Mouse (Mus musculus) heart, postnatal 10 days (tissue): Measurements from ENCODE around the gene Fat3. TPM values are rescaled to one million over a fixed set of nuclear protein-coding genes. Genes with fewer than 3 reads are reported as not detected.
A peak's percentile ranks its signal among the peaks of the same experiment; 100 is the strongest.

Experiments used
- DNase-seq, 2 experiments: peaks; one replicate each; pipeline ENCODE4 v3.0.0; 2021
- intact Hi-C: fragments of 180-260 bp; cut with DNase I; formaldehyde crosslinking; loops from one replicate; pipeline ENCODE4 v1.15.1; 2025
- total RNA-seq, 2 experiments: library from RNA; stranded (reverse); gene quantifications; 2 replicates each; pipeline ENCODE4 v1.2.3; 2021

Fat3 gene
- total RNA-seq, 2 experiments from 2014 or later = 1.3 to 1.4 TPM

- intact Hi-C loops = no loop called here
Measured at GRCm38 (mm10) chr9:16153580-16153930, 347.5 kb downstream of the Fat3 start.

GRCm38 (mm10) chr9:16152756-16153579, 348.1 kb downstream of the Fat3 start:
- intact Hi-C loops = no loop called here
- DNase-seq = peak; percentile 43 to 57

More at GRCm38 (mm10) chr9:16153580-16153930, 347.5 kb downstream of the Fat3 start:
- no peak for DNase-seq

GRCm38 (mm10) chr9:16150046-16150445, 351.0 kb downstream of the Fat3 start:
- intact Hi-C loops = no loop called here
- no peak for DNase-seq

- intact Hi-C loops = no loop called here
- DNase-seq = no peak
Measured at GRCm38 (mm10) chr9:16147735-16148134, 353.4 kb downstream of the Fat3 start.

GRCm38 (mm10) chr9:16144684-16145083, 356.4 kb downstream of the Fat3 start:
- intact Hi-C loops = no loop called here

GRCm38 (mm10) chr9:16139300-16139699, 361.8 kb downstream of the Fat3 start:
- DNase-seq = no peak
- intact Hi-C loops = no loop called here

More at GRCm38 (mm10) chr9:16144684-16145083, 356.4 kb downstream of the Fat3 start:
- DNase-seq = no peak

- DNase-seq = no peak
Measured at GRCm38 (mm10) chr9:16133098-16133497, 368.0 kb downstream of the Fat3 start.

GRCm38 (mm10) chr9:16132594-16132993, 368.5 kb downstream of the Fat3 start:
- intact Hi-C loops = no loop called here
- no peak for DNase-seq

More at GRCm38 (mm10) chr9:16133098-16133497, 368.0 kb downstream of the Fat3 start:
- intact Hi-C loops = no loop called here

GRCm38 (mm10) chr9:16121756-16122155, 379.3 kb downstream of the Fat3 start:
- no peak for DNase-seq
- intact Hi-C loops = no loop called here

- peak; percentile 66 to 73 for DNase-seq
- intact Hi-C loops = loop anchor here (5.0 kb wide), 1 partner anchor 88 kb away; no protein-coding TSS in a partner anchor
Measured at GRCm38 (mm10) chr9:16114821-16115485, 386.1 kb downstream of the Fat3 start.

- intact Hi-C loops = loop anchor here (5.0 kb wide), 1 partner anchor 87 kb away; no protein-coding TSS in a partner anchor
- DNase-seq = peak in 1 of 2 experiments; percentile 2
Measured at GRCm38 (mm10) chr9:16113936-16114642, 387.0 kb downstream of the Fat3 start.

GRCm38 (mm10) chr9:16107900-16108299, 393.2 kb downstream of the Fat3 start:
- intact Hi-C loops = loop anchor here (10.0 kb wide), 1 partner anchor 397 kb away; the partner anchor contains the start of gene Fat3

GRCm38 (mm10) chr9:16107386-16107785, 393.7 kb downstream of the Fat3 start:
- no peak for DNase-seq
- intact Hi-C loops = loop anchor here (10.0 kb wide), 1 partner anchor 397 kb away; the partner anchor contains the start of gene Fat3

More at GRCm38 (mm10) chr9:16107900-16108299, 393.2 kb downstream of the Fat3 start:
- no peak for DNase-seq

GRCm38 (mm10) chr9:16098553-16098952, 402.5 kb downstream of the Fat3 start:
- intact Hi-C loops = no loop called here
- no peak for DNase-seq

- no peak for DNase-seq
- intact Hi-C loops = no loop called here
Measured at GRCm38 (mm10) chr9:16093047-16093668, 407.9 kb downstream of the Fat3 start.

GRCm38 (mm10) chr9:16092051-16092967, 408.8 kb downstream of the Fat3 start:
- intact Hi-C loops = no loop called here
- DNase-seq = no peak

GRCm38 (mm10) chr9:16079292-16079691, 421.8 kb downstream of the Fat3 start:
- DNase-seq = no peak
- intact Hi-C loops = no loop called here

- intact Hi-C loops = no loop called here
Measured at GRCm38 (mm10) chr9:16074664-16075063, 426.4 kb downstream of the Fat3 start.

GRCm38 (mm10) chr9:16074116-16074515, 427.0 kb downstream of the Fat3 start:
- DNase-seq = no peak
- intact Hi-C loops = no loop called here

More at GRCm38 (mm10) chr9:16074664-16075063, 426.4 kb downstream of the Fat3 start:
- no peak for DNase-seq
